Comparison of ENCODE assay signal across 20 mouse cellular contexts in the genomic region with DNA sequence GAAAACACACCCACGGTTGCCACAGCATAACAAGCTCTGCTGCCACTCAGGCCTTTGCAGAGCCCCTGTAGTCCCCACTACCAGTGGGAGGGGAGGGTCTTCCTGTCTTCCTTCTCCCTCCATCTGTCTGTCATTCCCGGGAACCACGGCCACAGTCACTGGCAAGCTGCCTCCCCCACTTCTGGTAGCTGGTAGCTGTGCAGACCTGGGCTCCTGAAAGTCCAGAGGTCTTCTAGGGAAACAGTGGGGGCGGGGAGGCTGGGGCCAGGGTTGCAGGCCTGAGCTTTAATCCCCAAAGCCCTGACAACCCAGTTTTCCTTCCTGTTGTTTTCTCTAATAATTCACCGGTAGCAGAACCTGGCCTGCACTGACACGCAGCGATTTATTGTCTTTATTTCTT. TPM values are rescaled to one million over a fixed set of nuclear protein-coding genes. Genes with fewer than 3 reads are reported as not detected.
A peak's percentile ranks its signal among the peaks of the same experiment; 100 is the strongest.
DNase-seq lines count a peak whose midpoint lies in the region; ATAC-seq lines count a peak whose summit lies in the region.
"Had no signal": no experiment of that assay in that cellular context is flagged by ENCODE, and none has a peak within 500 bp of the region (broad histone marks: within the 10 kb centered on the region; RNA-seq: fewer than 3 reads in every experiment).

No protein-coding gene starts in this region.

- DNase-seq in embryo, embryonic 11 days, result peak; percentile 8
- no peak for DNase-seq in embryo, embryonic 10 days (ENCODE audit: low spot score)
- peak; percentile 23 for DNase-seq in kidney, postnatal 14 days
- peak; percentile 7 for DNase-seq in liver
- DNase-seq in liver, embryonic 11.5 days (ENCODE audit: low spot score), result no peak
- peak; percentile 11 to 21 for DNase-seq in kidney, postnatal 4 days
- DNase-seq: adrenal gland, postnatal 10 days; cerebellum, adult 11 months; cerebellum, adult 9-10 months; cerebellum, postnatal 36 days; gastrocnemius, postnatal 36 days; heart, adult 11 months; heart, postnatal 36 days had no signal

- no peak overlapping the region for H3K4me2 ChIP-seq in kidney, embryonic 15.5 days
- H3K4me2 ChIP-seq in liver, embryonic 11.5 days, result no peak overlapping the region
- H3K4me2 ChIP-seq: embryonic facial prominence, embryonic 15.5 days; forebrain, embryonic 15.5 days; heart, embryonic 13.5 days had no signal

- H3K27ac ChIP-seq in kidney, embryonic 15.5 days, result no peak overlapping the region
- H3K27ac ChIP-seq in liver, embryonic 11.5 days (ENCODE audit: low read depth, low read length), result no peak overlapping the region
- H3K27ac ChIP-seq: embryonic facial prominence, embryonic 15.5 days; forebrain, embryonic 15.5 days; heart, embryonic 13.5 days had no signal

- H3K36me3 ChIP-seq in kidney, embryonic 15.5 days, result no peaks in the 10 kb centered on the region
- no peaks in the 10 kb centered on the region for H3K36me3 ChIP-seq in liver, embryonic 11.5 days (ENCODE audit: control insufficient read depth, insufficient read depth, low read length)
- H3K36me3 ChIP-seq: embryonic facial prominence, embryonic 15.5 days; forebrain, embryonic 15.5 days; heart, embryonic 13.5 days had no signal

- peaks cover 33% of the 10 kb centered on the region for H3K27me3 ChIP-seq in kidney, embryonic 15.5 days
- H3K27me3 ChIP-seq in liver, embryonic 11.5 days (replicated peaks; ENCODE audit: control insufficient read depth, insufficient read depth, low read length), result peaks cover 26% of the 10 kb centered on the region
- H3K27me3 ChIP-seq: forebrain, embryonic 15.5 days had no signal

- H3K4me3 ChIP-seq in kidney, embryonic 15.5 days (replicated peaks), result no peak overlapping the region
- H3K4me3 ChIP-seq in liver, embryonic 11.5 days (ENCODE audit: low read depth, low read length), result no peak overlapping the region
- H3K4me3 ChIP-seq: embryonic facial prominence, embryonic 15.5 days; erythroblast, embryonic 14.5 days; forebrain, embryonic 15.5 days; heart, embryonic 13.5 days had no signal

- H3K9me3 ChIP-seq in kidney, embryonic 15.5 days (replicated peaks), result no peaks in the 10 kb centered on the region
- H3K9me3 ChIP-seq in liver, embryonic 11.5 days (ENCODE audit: control insufficient read depth, low read length), result no peaks in the 10 kb centered on the region
- H3K9me3 ChIP-seq: embryonic facial prominence, embryonic 15.5 days; forebrain, embryonic 15.5 days; heart, embryonic 13.5 days had no signal

- WGBS in kidney, embryonic 15.5 days, result 27% methylated on average over 7 of the region's 7 CpGs
- 54% methylated on average over 7 of the region's 7 CpGs for WGBS in liver, embryonic 11.5 days

- ATAC-seq in kidney, embryonic 15.5 days (replicated peaks; ENCODE audit: low FRiP score), result no peak
- ATAC-seq in liver, embryonic 11.5 days (replicated peaks; ENCODE audit: low FRiP score), result no peak
- ATAC-seq: forebrain, embryonic 15.5 days had no signal

- peaks cover 30% of the 10 kb centered on the region for H3K4me1 ChIP-seq in kidney, embryonic 15.5 days
- no peaks in the 10 kb centered on the region for H3K4me1 ChIP-seq in liver, embryonic 11.5 days (replicated peaks; ENCODE audit: control insufficient read depth, insufficient read depth, low read length)

- H3K9ac ChIP-seq in kidney, embryonic 15.5 days, result no peak overlapping the region
- H3K9ac ChIP-seq in liver, embryonic 11.5 days (ENCODE audit: low read depth, low read length), result no peak overlapping the region
- H3K9ac ChIP-seq: embryonic facial prominence, embryonic 15.5 days; forebrain, embryonic 15.5 days; heart, embryonic 13.5 days had no signal

RNA-seq across cellular contexts. Expression of a gene that starts 31.7 kb away (rescaled TPM):
- 0.40 and 0.41 TPM in 2 replicates for polyA plus RNA-seq in kidney, embryonic 15.5 days (2015; fragmentation: Nextera tagmentation; extraction: Ambion mirVana)
- 0.05 TPM in 1 of 2 replicates, not detected in the other for polyA plus RNA-seq in liver, embryonic 11.5 days (2014; fragmentation: Nextera tagmentation; extraction: Ambion mirVana)
- polyA plus RNA-seq: C2C12; erythroblast, embryonic 14.5 days; heart, embryonic 13.5 days; heart, postnatal 0 days had no signal

Comparison
In these comparisons a context has a peak if more than half of its experiments do, and no peak if none do; other contexts are left out.
1. DNase-seq: peak in embryo, embryonic 11 days (single experiment), kidney, postnatal 14 days (single experiment), liver (single experiment) and kidney, postnatal 4 days (2 of 2); none in embryo, embryonic 10 days (single experiment) and liver, embryonic 11.5 days (single experiment).